Mouse (Mus musculus): ENCODE measurements at regions not wholly inside any gene's neighbourhood (a gene's known extent, or its start where the extent isn't known, plus 50 kb on each side); places are given as distances from the start of the nearest gene placed in this dataset.

GRCm38 (mm10) chr9:82734959-82735358, 94.4 kb upstream of the Irak1bp1 start:
- Histone ChIP-seq H3K4me3 (no peak overlapping the region), H3K4me1 (replicated peaks) (no peaks in the 10 kb centered on the region), H3K27ac (no peak overlapping the region), H3K36me3 (no peaks in the 10 kb centered on the region), H3K27me3 (no peaks in the 10 kb centered on the region), H3K9ac (no peak overlapping the region), H3K4me2 (no peak overlapping the region), H3K9me3 (no peaks in the 10 kb centered on the region)
- 80% methylated on average over 2 of the region's 2 CpGs for WGBS
- no peak for ATAC-seq (ENCODE audit: low FRiP score)

GRCm38 (mm10) chr9:82759979-82760378, 69.4 kb upstream of the Irak1bp1 start:
- H3K27me3 ChIP-seq: no peaks in the 10 kb centered on the region
- H3K36me3 ChIP-seq: no peaks in the 10 kb centered on the region
- no peak overlapping the region for H3K4me2 ChIP-seq
- no peak overlapping the region for H3K27ac ChIP-seq
- H3K4me3 ChIP-seq: no peak overlapping the region
- no peaks in the 10 kb centered on the region for H3K4me1 ChIP-seq (replicated peaks)
- H3K9me3 ChIP-seq: no peaks in the 10 kb centered on the region
- WGBS: 83% methylated on average over 5 of the region's 5 CpGs
- no peak for ATAC-seq (ENCODE audit: low FRiP score)
- H3K9ac ChIP-seq: no peak overlapping the region

GRCm38 (mm10) chr9:82760682-82761468, 68.5 kb upstream of the Irak1bp1 start:
- no peak overlapping the region for H3K4me2 ChIP-seq
- H3K36me3 ChIP-seq: no peaks in the 10 kb centered on the region
- WGBS: 93% methylated on average over 9 of the region's 9 CpGs
- H3K9ac ChIP-seq: no peak overlapping the region
- no peak overlapping the region for H3K4me3 ChIP-seq
- H3K27me3 ChIP-seq: no peaks in the 10 kb centered on the region
- no peak for ATAC-seq (ENCODE audit: low FRiP score)
- H3K9me3 ChIP-seq: no peaks in the 10 kb centered on the region
- H3K4me1 ChIP-seq (replicated peaks): no peaks in the 10 kb centered on the region
- H3K27ac ChIP-seq: no peak overlapping the region

GRCm38 (mm10) chr9:82763651-82764050, 65.7 kb upstream of the Irak1bp1 start:
- Histone ChIP-seq H3K36me3 (no peaks in the 10 kb centered on the region), H3K9ac (no peak overlapping the region), H3K4me2 (no peak overlapping the region), H3K27me3 (no peaks in the 10 kb centered on the region), H3K4me3 (no peak overlapping the region), H3K27ac (no peak overlapping the region), H3K9me3 (no peaks in the 10 kb centered on the region), H3K4me1 (replicated peaks) (no peaks in the 10 kb centered on the region)
- ATAC-seq (ENCODE audit: low FRiP score): no peak
- WGBS: 93% methylated on average over 1 of the region's 1 CpGs

Data from hindbrain, embryonic 13.5 days (tissue).